Mouse (Mus musculus) gastrocnemius, postnatal 25 days (tissue): Measurements from ENCODE around the gene Duox1. TPM values are rescaled to one million over a fixed set of nuclear protein-coding genes. Genes with fewer than 3 reads are reported as not detected.

Experiments
- DNase-seq: peaks from one replicate; pipeline ENCODE4 v3.0.0; 2022
- total RNA-seq, 2 experiments: library from RNA; stranded (reverse); gene quantifications; 1 replicate in 1 of 2; 2 replicates in 1 of 2; pipeline ENCODE4 v1.2.3; 2021

Duox1 gene
- total RNA-seq, 2 experiments from 2014 or later: 0.46 to 0.72 TPM

DNA sequence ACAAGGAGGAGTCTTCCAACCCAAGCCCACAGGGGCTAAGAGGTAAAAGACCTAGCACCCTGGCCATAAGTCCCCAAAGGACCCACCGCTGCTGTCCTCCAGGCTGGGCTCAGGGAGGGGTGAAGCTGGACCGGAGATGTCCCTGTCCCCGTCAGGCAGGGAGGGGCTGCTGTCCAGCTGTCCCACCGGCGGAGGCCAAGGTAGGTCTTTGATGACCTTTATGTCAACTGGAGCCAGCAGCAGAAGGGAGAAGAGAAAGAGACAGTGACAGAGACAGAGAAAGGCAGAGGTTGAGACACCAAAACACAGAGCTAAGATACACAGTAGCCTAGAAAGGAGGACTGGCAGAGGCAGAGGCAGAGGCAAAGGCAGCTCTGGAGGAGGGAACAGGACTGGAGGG, 39.9 kb downstream of the Duox1 start:
- no peak for DNase-seq

DNA sequence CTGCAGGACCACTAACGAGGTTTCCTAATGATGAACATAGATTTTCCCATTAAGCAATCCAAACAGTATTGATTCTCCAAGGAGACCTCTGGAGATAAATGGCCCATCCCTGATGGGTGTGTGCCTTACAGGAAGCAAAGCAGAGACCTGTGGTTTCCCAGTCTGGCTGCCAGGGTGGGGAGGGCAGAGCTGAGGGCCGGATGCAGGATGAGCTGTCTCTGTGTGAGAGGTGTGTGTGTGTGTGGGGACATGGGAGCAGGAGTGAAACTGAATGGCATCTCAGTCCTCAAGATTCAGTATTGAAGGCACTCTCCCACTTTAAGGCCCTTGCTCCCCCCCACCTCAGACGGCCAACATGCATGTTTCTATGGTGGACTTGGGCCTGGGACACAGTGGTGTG, 40.7 kb downstream of the Duox1 start:
- DNase-seq: no peak

DNA sequence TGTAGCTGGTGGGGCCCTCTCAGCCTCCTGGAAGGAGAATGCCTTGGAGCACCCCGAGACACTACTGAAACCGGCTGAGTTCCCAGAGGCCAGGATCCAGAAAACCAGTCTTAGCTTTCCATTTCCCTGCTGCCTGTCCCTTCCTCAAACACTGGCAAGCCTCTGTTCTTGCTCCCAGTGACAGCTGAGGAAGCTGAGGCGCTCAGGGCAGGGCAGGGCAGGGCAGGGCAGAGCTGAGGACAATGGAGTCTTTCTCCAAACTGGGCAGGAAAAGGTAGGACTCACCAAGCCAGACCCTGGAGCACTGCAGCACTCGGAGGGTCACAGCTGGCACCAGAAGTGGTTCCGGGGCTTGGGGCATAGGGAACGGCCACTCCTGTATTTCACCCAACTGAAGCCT, 44.8 kb downstream of the Duox1 start:
- DNase-seq: no peak

DNA sequence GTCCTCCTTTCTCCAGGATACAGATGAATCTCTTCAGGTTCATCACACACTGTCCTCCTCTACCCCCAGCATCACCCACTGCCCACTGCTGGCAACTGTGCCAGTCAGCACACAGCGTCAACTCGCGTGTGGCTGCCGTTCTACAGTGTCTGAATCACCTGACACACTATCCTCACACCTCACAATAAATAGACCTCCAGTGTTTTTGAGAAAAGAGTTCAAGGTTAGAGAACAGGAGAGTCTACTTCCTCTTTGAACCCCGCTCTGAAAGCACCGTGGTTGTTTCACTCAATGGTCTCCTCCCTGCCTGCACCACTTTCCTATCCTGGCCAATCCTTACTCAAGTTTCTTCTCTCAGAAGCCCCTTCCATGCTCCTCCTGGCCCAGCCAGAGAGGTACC, 45.7 kb downstream of the Duox1 start:
- DNase-seq: no peak

DNA sequence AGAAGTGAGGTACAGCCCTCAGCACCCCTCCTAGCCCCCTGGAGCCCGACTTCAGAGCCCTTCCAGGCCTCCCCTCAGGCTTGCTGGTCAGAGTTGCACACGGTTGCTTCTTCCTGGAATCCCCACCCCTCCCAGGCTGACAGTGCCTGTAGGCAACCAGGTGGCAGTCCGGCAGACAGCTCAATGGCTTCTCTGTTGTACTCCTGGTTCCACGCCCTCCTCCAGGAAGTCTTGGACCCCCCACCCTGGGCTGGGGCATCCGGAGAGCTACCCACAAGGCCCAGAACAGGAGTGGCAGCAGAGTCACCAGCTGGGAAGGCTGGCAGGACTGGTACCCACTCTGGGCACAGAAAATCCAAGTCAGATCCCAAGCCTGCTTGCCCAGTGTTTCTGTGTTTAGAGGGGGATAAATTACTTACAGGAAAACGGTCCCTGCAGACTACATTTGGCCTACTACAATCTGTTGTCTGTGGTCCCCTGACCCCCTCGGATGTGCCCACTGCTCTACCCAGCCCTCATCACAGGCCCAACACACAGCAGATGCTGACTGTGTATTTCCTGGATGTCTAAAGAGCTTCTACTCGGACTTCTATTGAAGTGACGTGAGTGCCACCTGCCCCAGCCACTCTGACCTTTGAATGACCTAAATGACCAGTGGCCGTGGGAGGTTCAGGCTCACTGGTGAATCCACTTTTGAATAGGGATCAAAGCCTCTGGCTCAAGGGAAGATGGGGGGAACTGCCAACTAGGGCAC, 46.6 kb downstream of the Duox1 start:
- no peak for DNase-seq

DNA sequence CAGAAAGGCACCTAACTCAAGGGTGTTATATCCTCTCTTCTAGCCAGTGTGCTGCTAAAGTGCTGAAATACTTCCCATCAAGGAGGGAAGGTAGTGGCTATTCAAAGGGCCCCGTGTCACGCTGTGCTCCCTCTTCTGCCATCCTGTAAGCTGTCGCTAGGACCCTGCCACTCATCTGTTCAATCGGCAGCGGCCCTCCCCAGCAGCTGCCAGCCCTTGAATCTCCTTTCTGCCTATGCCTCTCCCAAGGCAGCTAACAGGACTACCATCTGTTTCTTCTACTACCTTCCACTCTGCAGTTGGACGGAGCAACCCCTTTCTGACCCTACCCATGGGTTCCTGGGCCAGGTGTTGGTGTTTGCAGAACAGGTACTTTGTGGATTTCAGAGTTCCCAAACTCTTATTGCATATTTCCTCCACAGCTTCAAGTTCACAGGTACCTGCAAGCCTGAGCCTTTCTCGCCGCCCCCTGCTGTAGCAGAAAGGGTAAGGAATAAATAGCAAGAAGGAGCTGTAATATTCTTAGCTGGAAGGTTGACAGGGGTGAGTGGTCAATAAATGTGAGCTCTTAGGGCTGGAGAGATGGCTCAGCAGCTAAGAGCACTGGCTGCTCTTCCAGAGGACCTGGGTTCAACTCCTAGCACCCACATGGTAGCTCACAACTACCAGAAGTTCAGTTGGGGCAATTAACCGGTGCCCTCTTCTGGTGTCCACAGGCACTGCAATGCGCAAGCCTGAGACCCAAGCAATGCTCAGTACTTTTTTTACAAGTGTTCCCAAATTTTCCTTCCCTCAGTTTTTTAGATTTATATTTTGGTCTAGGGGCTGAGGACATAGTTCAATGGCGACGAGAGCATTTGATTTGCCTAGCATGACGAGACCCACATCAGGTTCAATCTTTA, 47.4 kb downstream of the Duox1 start:
- DNase-seq: no peak

DNA sequence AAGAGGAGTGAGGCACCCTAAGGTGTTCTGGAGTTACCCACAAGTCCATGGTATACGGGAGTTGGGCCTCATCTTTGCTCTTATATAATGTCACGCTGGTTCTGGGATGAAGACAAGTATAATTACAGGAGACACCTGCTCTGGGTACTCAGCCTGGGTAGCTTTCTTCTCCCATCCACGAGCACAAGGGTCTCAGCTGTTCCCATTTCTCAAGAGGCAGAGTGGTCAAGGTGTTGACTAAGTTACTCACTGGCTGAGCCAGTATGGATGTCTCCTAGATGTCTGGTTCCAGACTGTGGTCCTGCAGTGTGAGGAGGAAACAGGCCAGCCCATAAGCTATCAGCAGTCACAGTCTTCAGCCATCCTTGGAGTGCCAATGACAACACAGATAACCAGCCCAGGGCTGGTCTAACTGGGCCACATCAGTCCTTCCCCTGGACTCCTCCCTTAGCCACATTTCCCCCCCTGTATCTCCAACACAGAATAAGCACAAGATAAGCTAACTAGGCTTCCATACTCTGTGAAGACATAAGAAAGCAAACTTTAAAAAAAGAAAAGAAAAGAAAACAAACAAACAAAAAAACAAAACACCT, 49.0 kb downstream of the Duox1 start:
- no peak for DNase-seq

DNA sequence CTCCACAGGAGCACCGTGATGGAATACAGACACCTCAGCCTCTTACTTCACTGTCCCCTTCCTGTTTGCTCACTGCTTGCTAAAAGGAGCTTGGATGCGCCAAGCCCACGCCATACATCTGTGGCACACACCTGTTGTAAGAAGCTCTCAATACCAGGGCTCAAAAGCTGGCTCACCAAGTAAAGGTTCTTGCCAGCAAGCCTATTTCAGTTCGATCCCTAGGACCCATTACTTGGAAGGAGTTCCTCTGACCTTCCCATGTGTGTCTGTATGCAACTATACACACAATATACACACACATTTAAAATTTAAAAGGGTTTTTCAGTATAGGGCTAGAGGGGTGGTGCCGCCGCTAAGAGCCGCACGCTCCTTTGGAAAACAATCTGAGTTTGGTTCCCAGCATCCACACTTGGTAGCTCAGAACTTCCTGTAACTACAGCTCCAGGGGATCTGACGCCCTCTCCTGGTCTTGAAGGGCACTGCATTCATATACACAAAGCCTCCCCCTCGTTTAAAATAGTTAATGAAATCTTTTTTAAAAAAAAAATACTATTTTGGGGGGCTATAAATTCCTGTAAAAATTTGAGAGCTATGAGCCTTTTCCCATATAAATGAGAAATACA, 49.9 kb downstream of the Duox1 start:
- no peak for DNase-seq

DNA sequence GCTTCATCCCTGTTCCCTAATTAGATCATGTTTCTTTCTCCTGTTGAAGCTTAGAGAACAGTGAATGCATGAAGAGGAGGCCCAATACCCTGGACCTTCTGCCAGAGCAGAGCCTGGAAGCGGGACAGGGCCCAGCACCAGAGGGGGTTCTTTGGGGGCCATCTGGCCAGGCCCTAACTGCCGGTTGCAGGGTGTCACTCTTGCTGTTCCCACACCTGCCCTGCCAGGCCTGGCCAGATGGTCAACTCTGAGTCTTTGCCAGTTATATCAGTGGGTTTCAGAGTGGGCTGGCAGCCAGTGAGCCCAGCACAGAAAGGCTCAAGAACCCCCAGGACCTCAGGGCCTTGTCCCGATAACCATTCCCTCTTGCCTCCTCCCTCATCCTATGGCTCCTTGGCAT, 50.6 kb downstream of the Duox1 start:
- DNase-seq: no peak

DNA sequence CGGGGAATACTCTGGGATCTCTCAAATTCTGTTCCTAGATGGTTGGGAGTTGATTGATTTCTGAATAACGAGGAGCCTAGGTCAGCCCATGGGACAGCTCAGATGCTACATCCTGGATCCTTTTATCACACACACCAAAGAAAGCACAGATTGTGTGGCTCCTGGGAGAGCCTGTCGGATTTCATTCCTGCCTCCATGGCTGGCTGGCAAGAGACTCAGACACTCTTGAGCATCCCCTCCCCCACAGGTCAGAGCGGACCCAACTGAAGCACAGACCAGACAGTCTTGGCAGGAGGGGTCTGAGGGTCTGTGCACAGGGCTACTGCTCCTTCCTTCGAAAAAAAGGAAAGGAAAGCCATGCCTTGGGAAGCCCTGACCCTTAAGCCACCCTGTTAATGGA, 51.2 kb downstream of the Duox1 start:
- no peak for DNase-seq

DNA sequence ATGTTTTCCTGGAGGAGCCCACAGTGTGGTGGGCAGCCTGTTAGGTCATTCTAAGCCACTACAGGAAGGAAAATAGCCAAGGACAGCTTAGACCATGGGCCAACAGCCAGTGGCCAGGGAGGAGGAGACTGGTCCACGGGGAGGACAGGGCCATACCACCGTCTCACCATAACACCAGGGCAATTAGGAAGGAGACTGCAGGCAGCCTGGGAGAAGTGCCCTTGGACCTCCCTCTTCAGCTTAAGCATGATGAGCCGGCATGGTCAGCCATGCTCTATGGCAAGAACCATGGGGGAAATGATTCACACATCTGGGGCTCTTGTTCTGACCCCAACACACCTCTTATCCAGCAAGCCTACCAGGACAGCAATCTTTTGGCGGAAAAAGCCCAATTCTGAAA, 51.7 kb downstream of the Duox1 start:
- no peak for DNase-seq

DNA sequence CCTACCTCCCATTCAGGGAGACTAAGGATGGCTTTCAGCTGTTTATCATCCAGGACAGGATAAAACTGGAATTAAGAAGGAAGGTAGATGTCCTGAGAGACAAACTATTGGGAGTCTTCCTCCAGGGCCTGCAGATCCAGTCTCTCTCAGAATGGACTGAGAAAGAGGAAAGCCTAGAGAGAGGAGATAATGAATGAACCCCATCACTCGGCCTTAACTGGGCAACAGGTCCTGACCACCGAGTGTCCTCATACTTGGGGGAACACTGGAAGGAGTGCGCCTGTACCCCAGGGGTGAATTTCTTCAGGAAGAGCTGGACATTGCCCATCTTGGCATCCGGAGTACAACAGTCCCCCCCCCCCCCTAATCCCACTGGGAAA, 52.2 kb downstream of the Duox1 start:
- DNase-seq: no peak

DNA sequence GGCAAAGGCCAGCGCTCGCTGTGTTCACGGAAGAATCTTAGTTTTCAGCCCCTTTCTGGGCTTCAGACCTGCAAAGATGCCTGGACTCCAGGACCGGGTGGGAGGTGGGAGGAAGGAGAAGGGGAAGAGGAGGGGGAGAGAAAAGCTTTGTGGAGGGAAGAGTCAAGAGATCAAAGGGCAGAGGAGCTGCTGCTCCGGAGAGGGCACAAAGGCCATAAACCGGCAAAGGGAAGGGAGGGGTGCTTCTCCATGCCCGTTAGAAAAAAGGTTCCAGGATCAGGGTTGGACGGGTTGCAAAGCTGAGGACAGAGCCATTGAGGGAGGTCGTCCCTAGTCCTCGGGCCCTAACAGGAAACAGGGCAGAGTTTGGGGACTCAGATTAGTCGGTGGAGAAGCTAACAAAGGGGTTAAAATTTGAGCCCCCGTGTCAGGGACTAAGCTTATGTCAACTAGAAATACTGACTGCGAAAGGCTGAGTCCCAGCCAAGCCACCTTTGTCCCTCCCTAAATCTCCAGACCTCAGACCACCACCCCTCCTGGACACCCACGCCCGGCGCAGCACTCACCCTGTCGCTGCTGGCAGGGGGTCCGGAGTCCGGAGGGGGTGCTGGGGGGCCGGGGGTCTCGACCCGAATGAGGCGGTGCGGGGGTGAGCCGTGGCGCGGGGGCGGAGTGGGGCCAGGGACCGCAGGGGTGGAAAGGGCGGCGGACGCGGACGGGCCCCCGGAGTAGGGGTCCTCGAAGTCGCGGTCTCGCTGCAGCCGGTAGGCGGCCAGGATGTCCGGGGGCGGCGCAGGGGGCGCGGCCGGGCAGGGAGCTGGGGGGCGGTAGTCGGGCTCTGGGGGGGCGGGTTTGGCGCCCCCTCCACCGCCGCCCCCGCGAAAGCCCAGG, 52.9 kb downstream of the Duox1 start:
- DNase-seq: no peak

DNA sequence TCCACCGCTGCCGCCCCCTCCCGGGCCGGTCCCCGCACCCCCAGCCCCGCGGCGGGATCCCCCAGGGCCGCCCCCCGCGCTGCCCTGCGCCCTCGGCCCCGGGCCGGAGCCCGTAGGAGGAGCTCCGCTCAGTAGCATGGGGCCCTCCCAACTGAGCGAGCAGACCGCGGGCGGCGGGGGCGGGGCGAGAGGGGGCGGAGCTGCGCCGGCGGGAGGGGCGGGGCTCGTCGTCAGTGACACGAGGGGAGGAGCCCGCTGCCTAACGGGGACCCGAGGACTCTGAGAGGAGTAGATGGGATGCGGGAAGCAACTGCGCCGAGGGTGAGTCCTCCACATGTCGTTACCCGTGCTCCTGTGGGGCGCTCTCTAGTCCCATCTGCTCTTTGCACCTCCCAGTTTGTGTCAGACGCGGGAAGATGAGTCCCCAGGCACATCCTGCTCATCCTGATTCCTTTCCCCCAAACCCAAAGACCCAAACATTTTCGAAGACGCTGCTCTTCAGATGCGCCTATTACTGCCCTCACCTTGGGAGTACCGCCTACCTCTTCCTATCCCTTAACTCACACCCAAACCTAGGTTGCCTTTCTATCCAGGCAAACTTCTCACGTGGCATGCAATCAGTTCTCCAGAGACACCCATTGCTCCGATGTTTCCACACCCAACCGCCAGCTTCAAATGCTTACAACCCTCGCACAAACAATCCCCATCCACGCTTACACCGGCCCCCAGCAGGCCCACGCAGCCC, 53.7 kb downstream of the Duox1 start, which contains the start of gene Shf:
Gene Shf, minus strand, starts transcription at position 168 of the 745 bp plus-strand sequence.
- peak; percentile 94 for DNase-seq

DNA sequence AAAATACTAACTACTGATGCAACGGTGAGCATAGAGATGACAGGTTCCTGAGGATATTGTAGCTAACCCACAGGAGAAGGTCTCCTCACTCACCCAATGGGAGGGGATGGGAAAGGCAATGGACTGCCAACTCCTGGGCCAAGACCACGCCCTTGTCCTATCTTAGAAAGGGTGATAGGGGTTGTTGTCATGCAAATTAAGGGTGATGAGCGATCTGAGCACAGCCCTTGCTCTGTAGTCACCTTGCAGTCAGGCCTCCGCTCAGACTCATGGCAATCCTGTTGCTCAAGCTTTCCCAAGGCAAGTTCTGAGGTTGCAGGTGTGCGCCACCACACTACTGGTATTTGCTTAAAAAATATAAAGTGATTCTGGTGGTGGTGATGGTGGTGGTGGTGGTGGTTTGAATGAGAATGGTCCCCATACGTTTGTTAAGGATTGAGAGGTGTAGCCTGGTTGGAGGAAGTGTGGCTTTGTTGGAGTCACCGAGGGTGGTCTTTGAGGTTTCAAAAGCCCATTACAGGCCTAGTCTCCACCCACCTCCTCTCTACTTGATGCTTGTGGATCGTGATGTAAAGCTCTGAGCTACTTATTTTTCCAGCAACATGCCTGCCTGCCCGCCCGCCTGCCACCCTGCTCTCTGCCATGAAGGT, 54.8 kb downstream of the Duox1 start:
- DNase-seq: no peak

DNA sequence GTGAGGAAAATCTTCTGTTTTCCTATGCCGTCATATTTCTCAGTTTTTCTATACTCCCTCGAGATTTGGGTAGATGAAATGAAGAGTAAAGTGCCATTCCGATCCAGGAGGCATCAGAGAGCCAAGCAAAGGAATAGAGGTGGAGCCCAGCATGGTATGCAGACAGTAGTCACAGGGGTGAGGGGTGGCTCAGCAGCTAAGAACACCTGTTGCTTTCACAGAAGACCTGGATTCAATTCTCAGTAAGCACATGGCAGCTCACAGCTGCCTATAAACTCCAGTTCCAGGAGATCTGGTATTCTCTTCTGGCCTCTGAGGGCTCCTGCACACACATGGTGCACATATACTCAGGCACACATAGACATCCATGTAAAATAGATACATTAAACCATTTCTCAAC, 56.6 kb downstream of the Duox1 start:
- no peak for DNase-seq

DNA sequence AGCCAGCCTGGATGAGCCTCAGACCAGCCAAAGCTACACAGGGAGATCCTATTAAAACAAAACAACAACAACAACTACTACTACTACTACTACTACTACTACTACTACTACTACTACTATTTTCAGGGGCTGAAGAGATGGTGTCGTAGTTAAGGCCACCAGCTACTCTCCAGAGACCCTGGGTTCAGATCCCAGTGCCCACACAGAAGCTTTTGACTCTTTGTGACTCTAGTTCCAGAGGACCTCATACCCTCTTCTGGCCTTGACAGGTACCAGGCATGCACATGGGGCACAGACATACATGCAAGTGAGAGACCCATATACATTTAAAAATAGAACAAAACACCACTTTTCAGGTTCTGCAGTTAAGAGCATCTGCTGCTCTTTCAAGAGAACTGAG, 57.1 kb downstream of the Duox1 start:
- DNase-seq: no peak

DNA sequence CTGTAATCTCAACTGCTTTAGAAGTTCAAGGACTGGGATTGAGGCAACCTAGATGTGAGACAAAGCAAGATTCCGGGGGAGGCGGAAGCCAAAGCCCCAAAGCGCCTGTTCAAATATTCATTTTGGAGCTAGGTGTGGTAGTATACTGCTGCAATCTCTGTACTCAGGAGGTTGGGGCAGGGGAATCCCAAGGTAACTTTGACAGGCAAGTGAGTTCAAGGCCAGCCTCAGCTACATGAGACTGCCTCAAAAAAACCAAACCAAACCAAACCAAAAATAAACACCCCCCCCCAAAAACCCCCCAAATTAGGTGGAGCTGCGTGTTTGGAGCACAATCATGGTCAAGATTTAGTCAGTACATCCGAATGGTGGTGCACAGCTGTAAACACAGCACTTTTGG, 58.5 kb downstream of the Duox1 start:
- no peak for DNase-seq

DNA sequence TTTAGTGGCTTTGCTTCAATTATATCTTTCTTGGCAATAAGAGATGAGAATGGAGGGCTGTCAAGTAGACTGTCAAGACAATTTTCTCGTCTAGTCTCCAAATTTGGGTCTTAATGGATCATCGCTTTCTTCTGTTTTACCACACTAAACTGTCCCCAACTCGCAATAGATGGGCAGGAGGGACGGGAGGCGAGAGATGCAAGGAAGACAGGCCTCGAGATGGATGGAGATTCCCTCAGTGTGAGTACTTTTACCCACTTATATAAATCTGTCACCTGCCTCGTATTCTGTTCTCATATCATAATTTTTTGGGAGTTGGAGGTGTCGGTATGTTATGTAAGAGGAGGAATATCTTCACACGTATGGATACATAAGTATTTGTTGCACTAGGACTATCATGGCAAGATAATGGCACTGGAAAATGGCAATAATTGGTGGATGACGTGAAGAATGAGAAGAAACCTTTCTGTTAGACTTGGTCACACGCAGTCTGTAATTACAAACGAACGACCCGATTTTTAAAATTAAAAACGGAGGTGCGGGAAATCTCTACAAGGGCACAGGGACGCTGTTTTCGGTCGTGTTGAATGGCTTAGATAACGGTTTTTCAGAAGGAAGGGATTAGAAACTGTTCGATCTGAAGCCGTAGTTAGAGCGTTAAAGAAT, 59.3 kb downstream of the Duox1 start:
- no peak for DNase-seq
